Mouse (Mus musculus): ENCODE measurements around the gene Ptpa. TPM values are rescaled to one million over a fixed set of nuclear protein-coding genes. Genes with fewer than 3 reads are reported as not detected.

Ptpa gene
- polyA plus RNA-seq, 1 experiment, result 167 TPM

DNA sequence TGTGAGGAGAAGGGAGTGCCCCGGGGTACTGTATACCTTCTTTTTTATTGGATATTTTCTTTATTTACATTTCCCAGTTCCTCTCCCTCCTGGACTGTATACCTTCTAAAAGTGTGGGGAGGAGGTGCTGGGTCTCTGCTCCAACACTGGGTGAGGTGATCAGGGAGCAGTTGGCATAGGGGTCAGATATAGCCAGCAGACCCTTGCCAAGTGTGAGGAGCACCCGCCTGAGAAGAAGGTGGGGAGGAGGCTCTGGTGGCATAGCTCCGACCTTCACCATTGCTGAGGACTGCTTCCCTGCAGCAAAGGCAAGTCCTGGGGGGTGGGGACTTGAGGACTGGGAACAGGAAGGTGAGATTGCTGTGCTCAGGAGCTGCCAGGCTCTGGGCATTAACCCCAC is 35.7 kb downstream of the Ptpa start:
- no peak overlapping the region for H3K27ac ChIP-seq (ENCODE audit: insufficient read depth, low read length)
- no peak overlapping the region for H3K4me3 ChIP-seq (ENCODE audit: insufficient read depth, low read length)
- H3K4me1 ChIP-seq (ENCODE audit: control insufficient read depth, insufficient read depth, low read length), result no peaks in the 10 kb centered on the region
- TF ChIP-seq CTCF (IDR thresholded peaks at IDR 0.05; ENCODE audit: extremely low read depth, insufficient read depth, low read length) (no peak), POLR2A (IDR thresholded peaks at IDR 0.05; ENCODE audit: extremely low read depth, insufficient read depth, low read length) (no peak)

DNA sequence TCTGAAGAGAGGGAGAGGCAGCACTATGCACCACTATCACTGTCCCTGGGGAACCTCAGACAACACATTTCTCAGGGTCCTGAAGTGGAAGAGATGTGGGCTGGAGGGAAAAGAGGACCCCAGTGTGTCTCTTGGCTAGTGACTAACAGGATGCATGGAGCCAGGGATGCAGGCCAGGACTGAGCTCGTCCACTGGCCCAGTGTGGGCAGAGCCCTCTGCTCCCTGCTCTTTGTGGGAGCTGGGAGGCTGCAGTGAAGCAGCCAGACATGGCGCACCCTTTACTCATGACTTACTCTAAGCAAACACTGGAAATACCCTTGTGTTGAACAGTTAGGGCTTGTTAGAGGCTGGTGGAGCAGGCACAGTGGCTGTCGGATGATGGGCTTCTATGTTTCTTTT is 37.7 kb downstream of the Ptpa start:
- H3K27ac ChIP-seq (ENCODE audit: insufficient read depth, low read length), result no peak overlapping the region
- TF ChIP-seq POLR2A (IDR thresholded peaks at IDR 0.05; ENCODE audit: extremely low read depth, insufficient read depth, low read length) (no peak), CTCF (IDR thresholded peaks at IDR 0.05; ENCODE audit: extremely low read depth, insufficient read depth, low read length) (no peak)
- H3K4me3 ChIP-seq (ENCODE audit: insufficient read depth, low read length), result no peak overlapping the region
- no peaks in the 10 kb centered on the region for H3K4me1 ChIP-seq (ENCODE audit: control insufficient read depth, insufficient read depth, low read length)

DNA sequence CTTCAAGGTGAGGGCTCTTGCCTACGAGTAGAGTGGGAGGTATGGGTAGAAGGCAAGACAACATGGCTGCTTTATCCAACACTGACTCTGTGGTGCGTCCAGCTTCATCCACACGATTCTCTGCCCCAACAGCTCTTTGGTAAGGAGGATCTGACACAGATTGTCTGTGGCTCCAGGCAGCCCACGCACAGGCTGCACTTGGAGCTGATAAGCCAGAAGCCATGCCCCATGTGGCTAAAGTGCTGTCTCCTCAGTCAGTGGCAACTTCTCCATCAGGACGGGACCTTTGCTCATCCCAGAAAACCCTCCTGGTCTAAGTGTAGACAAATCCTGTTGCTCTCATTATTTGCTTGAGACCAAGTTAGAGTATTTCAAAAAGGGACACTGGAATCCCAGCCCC is 38.7 kb downstream of the Ptpa start:
- TF ChIP-seq POLR2A (IDR thresholded peaks at IDR 0.05; ENCODE audit: extremely low read depth, insufficient read depth, low read length) (no peak), CTCF (IDR thresholded peaks at IDR 0.05; ENCODE audit: extremely low read depth, insufficient read depth, low read length) (no peak)
- Histone ChIP-seq H3K4me1 (ENCODE audit: control insufficient read depth, insufficient read depth, low read length) (no peaks in the 10 kb centered on the region), H3K4me3 (ENCODE audit: insufficient read depth, low read length) (no peak overlapping the region), H3K27ac (ENCODE audit: insufficient read depth, low read length) (no peak overlapping the region)

DNA sequence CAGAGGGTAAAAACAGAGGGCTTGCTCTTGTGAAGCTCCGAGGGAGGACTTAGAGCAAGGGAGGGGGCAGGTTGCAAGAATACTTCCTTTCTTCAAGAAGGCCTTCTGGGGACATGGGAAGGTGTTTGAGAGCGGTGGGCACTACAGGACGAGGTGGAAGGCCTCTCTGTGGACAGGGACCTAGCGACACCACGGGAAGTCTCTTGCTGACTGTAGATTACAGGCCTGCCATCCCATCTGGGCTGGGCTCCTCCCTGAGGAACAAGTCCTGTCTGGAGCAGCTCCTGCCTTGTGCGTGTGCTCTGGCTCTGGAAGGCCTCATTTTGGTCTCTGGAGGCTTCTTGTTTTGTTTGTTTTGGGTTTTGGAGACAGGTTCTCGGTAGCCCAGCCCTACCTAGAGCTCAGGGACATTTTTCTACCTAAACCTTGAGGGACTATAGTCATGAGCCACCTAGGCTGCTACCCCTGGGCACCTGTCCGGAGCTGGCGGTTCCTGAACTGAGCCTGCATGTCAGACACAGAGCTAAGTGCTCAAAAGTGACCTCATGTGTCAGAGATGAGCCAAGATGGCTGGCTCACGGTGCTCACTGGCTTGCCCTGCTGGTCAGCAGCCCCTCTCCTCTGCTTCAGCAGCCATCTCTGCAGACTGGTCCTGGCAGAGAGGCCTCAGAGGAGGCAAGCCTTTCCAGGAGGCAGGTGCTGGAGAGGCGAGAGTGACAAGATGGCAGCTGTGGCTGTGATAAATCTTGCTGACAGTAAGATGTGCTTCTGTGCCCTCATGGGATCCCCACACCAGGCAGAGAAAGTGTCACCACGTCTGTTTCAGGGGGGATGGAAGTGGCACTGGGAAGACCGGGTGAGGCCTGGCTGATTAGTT is 40.5 kb downstream of the Ptpa start:
- Histone ChIP-seq H3K27ac (ENCODE audit: insufficient read depth, low read length) (no peak overlapping the region), H3K4me1 (ENCODE audit: control insufficient read depth, insufficient read depth, low read length) (no peaks in the 10 kb centered on the region), H3K4me3 (ENCODE audit: insufficient read depth, low read length) (no peak overlapping the region)
- TF ChIP-seq CTCF (IDR thresholded peaks at IDR 0.05; ENCODE audit: extremely low read depth, insufficient read depth, low read length) (no peak), POLR2A (IDR thresholded peaks at IDR 0.05; ENCODE audit: extremely low read depth, insufficient read depth, low read length) (no peak)

DNA sequence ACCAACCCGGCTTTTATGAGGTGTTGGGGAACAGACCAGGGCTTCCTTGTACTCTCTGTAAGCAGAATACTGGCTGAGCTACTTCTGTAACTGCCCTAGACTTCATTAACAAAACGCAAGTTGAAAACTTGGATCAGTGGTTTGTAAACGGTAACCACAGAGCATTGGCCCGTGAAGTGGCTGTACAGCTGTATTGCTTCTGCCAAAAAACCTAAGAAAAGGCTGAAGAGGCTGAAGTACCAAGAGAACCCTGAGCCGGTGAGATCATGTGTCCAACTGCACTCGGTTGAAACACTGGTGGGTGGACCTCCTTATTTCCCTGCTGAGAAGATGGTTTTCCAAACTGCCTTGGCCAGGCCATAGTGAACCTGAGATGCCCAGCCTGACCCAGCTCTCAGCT is 42.5 kb downstream of the Ptpa start:
- Histone ChIP-seq H3K4me1 (ENCODE audit: control insufficient read depth, insufficient read depth, low read length) (no peaks in the 10 kb centered on the region), H3K27ac (ENCODE audit: insufficient read depth, low read length) (no peak overlapping the region), H3K4me3 (ENCODE audit: insufficient read depth, low read length) (no peak overlapping the region)
- no peak for TF ChIP-seq CTCF (IDR thresholded peaks at IDR 0.05; ENCODE audit: extremely low read depth, insufficient read depth, low read length)
- TF ChIP-seq POLR2A (IDR thresholded peaks at IDR 0.05; ENCODE audit: extremely low read depth, insufficient read depth, low read length), result no peak

DNA sequence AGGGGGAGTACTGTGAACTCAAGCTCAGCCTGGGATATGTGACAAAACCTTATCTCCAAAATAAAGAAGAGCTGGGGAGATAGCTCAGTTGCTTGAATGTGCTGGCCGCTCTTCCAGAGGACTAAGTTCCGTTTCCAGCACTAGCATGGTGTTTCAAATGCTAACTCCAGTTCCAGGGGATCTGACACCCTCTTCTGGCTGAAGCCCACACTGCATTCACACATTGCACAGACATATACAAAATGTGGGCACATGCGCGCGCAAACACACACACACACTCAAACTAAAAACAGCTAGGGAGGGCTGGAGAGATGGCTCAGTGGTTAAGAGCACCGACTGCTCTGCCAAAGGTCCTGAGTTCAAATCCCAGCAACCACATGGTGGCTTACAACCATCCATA is 43.4 kb downstream of the Ptpa start:
- no peak for TF ChIP-seq CTCF (IDR thresholded peaks at IDR 0.05; ENCODE audit: extremely low read depth, insufficient read depth, low read length)
- no peak for TF ChIP-seq POLR2A (IDR thresholded peaks at IDR 0.05; ENCODE audit: extremely low read depth, insufficient read depth, low read length)
- Histone ChIP-seq H3K27ac (ENCODE audit: insufficient read depth, low read length) (no peak overlapping the region), H3K4me3 (ENCODE audit: insufficient read depth, low read length) (no peak overlapping the region), H3K4me1 (ENCODE audit: control insufficient read depth, insufficient read depth, low read length) (no peaks in the 10 kb centered on the region)

DNA sequence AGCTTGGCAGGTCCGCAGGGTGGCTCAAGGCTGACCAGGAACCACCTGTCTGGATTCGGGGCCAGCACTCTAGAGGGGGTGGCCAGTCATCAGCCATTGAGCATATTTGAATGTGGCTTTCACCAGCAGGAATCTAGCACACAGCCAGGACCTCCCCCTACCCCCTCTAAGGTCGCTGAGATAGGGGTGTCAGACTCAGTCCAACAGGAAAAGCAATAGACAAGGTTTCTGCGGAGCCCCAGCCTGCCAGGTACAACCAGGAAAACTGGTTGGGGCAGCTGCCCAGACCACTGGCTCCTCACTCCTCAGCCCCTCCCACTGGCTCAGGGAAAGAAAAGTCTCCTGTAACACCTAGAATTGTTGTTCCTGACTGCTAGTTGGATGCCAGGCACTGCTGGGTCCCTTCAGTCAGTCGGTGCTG is 47.5 kb downstream of the Ptpa start:
- H3K27ac ChIP-seq (ENCODE audit: insufficient read depth, low read length), result no peak overlapping the region
- H3K4me1 ChIP-seq (ENCODE audit: control insufficient read depth, insufficient read depth, low read length), result no peaks in the 10 kb centered on the region
- TF ChIP-seq CTCF (IDR thresholded peaks at IDR 0.05; ENCODE audit: extremely low read depth, insufficient read depth, low read length), result no peak
- no peak for TF ChIP-seq POLR2A (IDR thresholded peaks at IDR 0.05; ENCODE audit: extremely low read depth, insufficient read depth, low read length)
- peak overlapping the region; percentile 37 for H3K4me3 ChIP-seq (ENCODE audit: insufficient read depth, low read length)

DNA sequence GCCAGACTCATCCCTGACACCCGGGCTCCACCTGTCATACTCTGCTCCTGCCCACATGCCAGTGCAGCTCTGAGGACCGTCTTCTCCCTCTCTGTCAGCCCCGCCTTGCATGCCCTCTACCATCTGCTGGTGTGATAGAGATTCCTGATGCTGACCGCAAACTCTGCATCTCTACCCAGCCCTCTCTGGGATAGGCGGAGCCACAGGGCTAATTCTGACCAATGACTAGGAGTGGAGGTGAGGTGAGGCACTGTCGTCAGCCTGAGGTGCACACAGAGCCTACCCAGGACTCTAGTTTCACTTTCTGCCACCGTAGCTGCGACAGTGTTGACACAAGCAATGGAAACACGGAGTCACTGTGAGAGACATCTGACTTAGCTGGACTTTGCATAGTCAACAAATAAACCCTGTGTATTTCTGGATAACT is 48.1 kb downstream of the Ptpa start:
- Histone ChIP-seq H3K4me3 (ENCODE audit: insufficient read depth, low read length) (peak overlapping the region; percentile 37), H3K4me1 (ENCODE audit: control insufficient read depth, insufficient read depth, low read length) (no peaks in the 10 kb centered on the region), H3K27ac (ENCODE audit: insufficient read depth, low read length) (no peak overlapping the region)
- TF ChIP-seq CTCF (IDR thresholded peaks at IDR 0.05; ENCODE audit: extremely low read depth, insufficient read depth, low read length) (no peak), POLR2A (IDR thresholded peaks at IDR 0.05; ENCODE audit: extremely low read depth, insufficient read depth, low read length) (peak; percentile 80; the same call in 1 of the 2 replicates)

DNA sequence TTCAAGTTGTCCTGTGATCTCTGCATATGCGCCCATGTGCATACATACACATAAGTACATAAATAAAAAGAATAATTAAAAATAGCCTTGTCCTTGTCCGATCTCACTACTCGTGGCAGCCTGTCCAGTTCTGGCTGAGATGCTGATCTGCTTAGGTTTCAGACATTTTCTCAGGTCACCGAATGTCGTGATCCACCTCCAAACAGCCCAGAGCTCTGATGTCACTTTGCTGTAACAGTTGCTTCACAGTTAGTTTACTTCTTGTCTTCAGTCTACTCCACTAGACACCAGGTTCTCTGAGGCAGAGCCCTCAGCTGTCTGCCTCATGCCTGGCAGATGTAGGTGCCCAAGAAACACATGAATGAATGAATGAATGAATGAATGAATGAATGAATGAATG is 48.6 kb downstream of the Ptpa start:
- H3K27ac ChIP-seq (ENCODE audit: insufficient read depth, low read length), result no peak overlapping the region
- peak overlapping the region; percentile 37 for H3K4me3 ChIP-seq (ENCODE audit: insufficient read depth, low read length)
- no peaks in the 10 kb centered on the region for H3K4me1 ChIP-seq (ENCODE audit: control insufficient read depth, insufficient read depth, low read length)
- TF ChIP-seq CTCF (IDR thresholded peaks at IDR 0.05; ENCODE audit: extremely low read depth, insufficient read depth, low read length), result no peak
- no peak for TF ChIP-seq POLR2A (IDR thresholded peaks at IDR 0.05; ENCODE audit: extremely low read depth, insufficient read depth, low read length)

DNA sequence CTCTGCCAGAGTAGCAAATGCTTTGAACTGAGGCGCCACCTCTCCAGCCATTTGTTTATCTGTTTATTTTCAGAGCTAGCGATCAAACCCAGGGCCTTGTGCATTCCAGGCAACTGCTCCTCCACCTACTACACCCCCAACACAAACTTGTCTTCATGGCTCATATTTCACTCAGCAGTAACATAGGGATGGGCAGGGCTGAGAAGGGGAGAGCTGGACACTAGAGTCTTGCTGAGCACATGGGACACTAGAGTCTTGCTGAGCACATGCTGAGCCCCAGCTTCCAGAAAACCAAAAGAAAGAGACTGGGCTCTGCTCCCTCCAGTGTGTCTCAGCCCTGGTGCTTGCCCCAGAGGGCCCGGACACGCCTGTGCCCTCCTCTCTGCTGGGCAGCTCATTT is 50.9 kb downstream of the Ptpa start:
- no peaks in the 10 kb centered on the region for H3K4me1 ChIP-seq (ENCODE audit: control insufficient read depth, insufficient read depth, low read length)
- no peak overlapping the region for H3K4me3 ChIP-seq (ENCODE audit: insufficient read depth, low read length)
- no peak overlapping the region for H3K27ac ChIP-seq (ENCODE audit: insufficient read depth, low read length)
- TF ChIP-seq POLR2A (IDR thresholded peaks at IDR 0.05; ENCODE audit: extremely low read depth, insufficient read depth, low read length) (no peak), CTCF (IDR thresholded peaks at IDR 0.05; ENCODE audit: extremely low read depth, insufficient read depth, low read length) (no peak)
